Comparison of ENCODE assay signal across 10 mouse cellular contexts in the genomic region with DNA sequence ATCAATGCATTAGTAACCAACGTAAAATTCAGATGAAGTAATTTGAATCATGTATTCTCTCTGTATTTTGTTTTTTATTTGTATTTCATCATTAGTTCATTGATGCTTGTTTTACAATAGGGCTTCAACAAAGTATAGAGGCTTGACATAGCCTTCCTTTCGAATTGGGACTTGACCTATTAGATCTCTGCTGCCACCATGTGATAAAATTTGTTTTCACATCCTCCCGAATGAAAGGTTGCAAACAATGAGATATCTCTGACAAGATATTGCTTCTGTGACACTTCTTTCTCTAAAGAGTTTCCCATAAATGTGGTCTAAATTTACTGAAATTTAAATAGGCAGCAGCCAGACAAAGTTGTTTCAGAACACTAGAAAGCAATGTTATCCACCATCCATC.
A peak's percentile ranks its signal among the peaks of the same experiment; 100 is the strongest.
DNase-seq lines count a peak whose midpoint lies in the region.
"Had no signal": no experiment of that assay in that cellular context is flagged by ENCODE, and none has a peak within 500 bp of the region (broad histone marks: within the 10 kb centered on the region; RNA-seq: fewer than 3 reads in every experiment).

No protein-coding gene starts in this region.

- DNase-seq in embryo, embryonic 10 days (ENCODE audit: low spot score) = peak; percentile 22
- DNase-seq in embryo, embryonic 9.5 days (ENCODE audit: extremely low spot score) = no peak
- DNase-seq in layer of hippocampus, adult 9-10 months (ENCODE audit: low spot score) = peak; percentile 6
- DNase-seq in layer of hippocampus, adult 8-10 months (ENCODE audit: low spot score in 2 of 2) = no peak
- peak; percentile 29 for DNase-seq in ES-CJ7 (ENCODE audit: low read depth, low spot score)
- DNase-seq in embryo, embryonic 11 days = peak; percentile 25
- no peak for DNase-seq in spleen, postnatal 10 days (ENCODE audit: low spot score in 2 of 2)
- no peak for DNase-seq in right cerebral cortex, postnatal 36 days (ENCODE audit: low spot score in 2 of 2)
- DNase-seq: adrenal gland, adult 8-10 months; kidney, adult 8-10 months had no signal

Comparison
In these comparisons a context has a peak if more than half of its experiments do, and no peak if none do; other contexts are left out.
1. DNase-seq: peak in embryo, embryonic 10 days (single experiment), layer of hippocampus, adult 9-10 months (single experiment), ES-CJ7 (single experiment) and embryo, embryonic 11 days (single experiment); none in embryo, embryonic 9.5 days (single experiment), layer of hippocampus, adult 8-10 months (0 of 2), spleen, postnatal 10 days (0 of 2) and right cerebral cortex, postnatal 36 days (0 of 2).